Mouse (Mus musculus): Measurements from ENCODE around the gene Foxj3.

- TF ChIP-seq POLR2A (IDR thresholded peaks at IDR 0.05; ENCODE audit: low read depth, low read length) (no peak), CTCF (IDR thresholded peaks at IDR 0.05; ENCODE audit: extremely low read depth, insufficient read depth, insufficient read length, insufficient replicate concordance) (no peak)
Observed at GRCm38 (mm10) chr4:119609488-119609887, 72.7 kb downstream of the Foxj3 start.

All from spleen, adult 2 months (tissue).